Mouse (Mus musculus) forebrain, embryonic 10.5 days (tissue): Measurements from ENCODE around the gene Mafk. TPM values are rescaled to one million over a fixed set of nuclear protein-coding genes. Genes with fewer than 3 reads are reported as not detected.
A peak's percentile ranks its signal among the peaks of the same experiment; 100 is the strongest.
"Not testable (repeated sequence)": the region's sequence is repeated elsewhere in the genome, so short reads cannot be mapped to it uniquely, and the experiment has no call there.

Experiments
- DNase-seq: peaks from one replicate; pipeline ENCODE4 v3.0.0-alpha.2; 2017; ENCODE audit warnings: low spot score; ENCODE audit errors: extremely low spot score
- H3K27ac ChIP-seq: fragments of 300-500 bp; sonication (generic); 2 replicates; pipeline ENCODE4 v1.5.1; 2016; ENCODE audit warnings: mild to moderate bottlenecking
- H3K27me3 ChIP-seq: fragments of 300-500 bp; sonication (generic); 2 replicates; pipeline ENCODE4 v1.6.1; 2016; ENCODE audit warnings: mild to moderate bottlenecking; ENCODE audit not compliant: poor library complexity, severe bottlenecking
- H3K36me3 ChIP-seq: fragments of 300-500 bp; sonication (generic); replicated peaks from 2 replicates; pipeline ENCODE4 v1.6.1; 2016; ENCODE audit warnings: mild to moderate bottlenecking, moderate library complexity
- H3K4me1 ChIP-seq: fragments of 300-500 bp; sonication (generic); 2 replicates; pipeline ENCODE4 v1.6.1; 2016
- H3K4me3 ChIP-seq: fragments of 300-500 bp; sonication (generic); 2 replicates; pipeline ENCODE4 v1.5.1; 2016; ENCODE audit warnings: mild to moderate bottlenecking, moderate library complexity
- H3K9me3 ChIP-seq: fragments of 300-500 bp; sonication (generic); 2 replicates; pipeline ENCODE4 v1.6.1; 2016; ENCODE audit warnings: mild to moderate bottlenecking, moderate library complexity
- WGBS: fragments of 180-500 bp; shearing (Covaris S2); methylation state at CpG from one replicate; pipeline ENCODE4 v1.1.7; 2016; 5-methylcytosine and 5-hydroxymethylcytosine counted together
- polyA plus RNA-seq: library from polyadenylated mRNA; unstranded; fragments of >200 nt; fragmentation: Nextera tagmentation; extraction: Ambion mirVana; gene quantifications from 2 replicates; pipeline ENCODE4 v1.2.1, GENCODE M21; 2016

The Mafk gene
- polyA plus RNA-seq: 9.8 and 10.1 TPM in 2 replicates

DNA sequence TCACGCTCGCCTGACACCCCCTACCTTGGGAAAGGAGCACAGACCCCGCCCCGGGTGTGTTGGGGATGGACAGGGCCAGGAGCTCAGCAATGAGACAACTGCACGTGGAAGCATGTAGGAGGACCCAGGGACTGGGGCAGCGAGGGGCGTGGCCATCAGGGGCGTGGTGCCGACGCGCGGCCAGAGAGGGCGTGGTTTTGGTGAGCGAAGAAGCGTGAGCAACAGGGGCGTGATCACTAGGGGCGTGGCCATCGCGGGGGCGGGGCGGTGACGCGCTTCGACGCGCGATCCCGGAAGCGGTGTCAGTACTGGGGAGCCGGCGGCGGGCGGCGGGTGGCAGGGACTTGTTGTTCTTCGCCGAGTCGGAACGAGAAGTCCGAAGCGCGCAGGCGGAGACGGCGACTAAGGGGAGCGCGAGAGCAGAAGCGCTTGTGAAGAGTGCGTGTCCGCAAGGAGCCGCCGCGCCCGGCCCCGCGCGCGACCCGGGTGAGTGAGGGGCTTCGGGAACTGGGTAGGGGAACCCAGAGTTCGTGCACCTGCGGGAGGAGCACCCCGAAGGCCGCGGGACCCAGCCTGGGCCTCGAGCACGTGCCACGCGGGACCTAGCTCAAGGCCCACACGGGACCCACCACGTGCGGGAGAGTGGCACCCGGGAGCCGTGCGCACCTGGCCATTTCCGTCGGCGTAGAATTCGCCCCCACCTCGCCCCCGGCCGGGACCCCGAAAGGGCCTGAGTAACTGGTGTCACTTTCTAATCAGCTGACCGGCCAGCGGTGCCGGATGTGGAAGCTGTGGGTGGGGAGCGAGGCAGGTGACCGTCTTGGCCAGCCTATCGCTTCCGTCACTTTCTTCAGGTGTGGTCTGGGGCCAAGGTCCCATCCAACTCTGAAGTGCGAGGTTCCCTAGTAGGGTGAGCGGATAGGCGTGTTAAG lies at the start of gene Mafk:
Gene Mafk (plus strand): TSS at position 287 of the 932 bp plus-strand sequence.
- Histone ChIP-seq H3K27me3 (no peaks in the 10 kb centered on the region), H3K27ac (peak within 1 kb of the TSS; percentile 85)

DNA sequence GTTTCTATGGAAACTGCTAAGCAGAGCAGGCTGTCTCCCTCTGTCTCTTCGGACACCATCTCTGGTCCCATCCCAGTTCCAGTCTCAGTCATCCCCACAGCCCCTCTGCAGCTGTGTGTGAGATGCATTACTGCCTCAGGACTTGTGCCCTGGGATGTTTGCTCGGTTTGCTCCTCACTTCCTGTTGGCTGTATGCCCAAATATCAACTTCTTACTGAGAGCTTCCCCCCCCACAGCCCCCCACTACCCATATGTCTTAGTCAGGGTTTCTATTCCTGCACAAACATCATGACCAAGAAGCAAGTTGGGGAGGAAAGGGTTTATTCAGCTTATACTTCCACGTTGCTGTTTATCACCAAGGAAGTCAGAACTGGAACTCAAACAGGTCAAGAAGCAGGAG lies 48.7 kb upstream of the Mafk start:
- H3K9me3 ChIP-seq, H3K36me3 ChIP-seq, H3K27ac ChIP-seq, H3K27me3 ChIP-seq, H3K4me3 ChIP-seq, DNase-seq: not testable (repeated sequence)
- 70% methylated on average over 3 of the region's 3 CpGs for WGBS
- H3K4me1 ChIP-seq: peaks cover 14% of the 10 kb centered on the region

More for the DNA sequence above, at the start of gene Mafk:
- H3K4me1 ChIP-seq: peaks cover 56% of the 10 kb centered on the region
- no peaks in the 10 kb centered on the region for H3K36me3 ChIP-seq
- H3K9me3 ChIP-seq: no peaks in the 10 kb centered on the region
- DNase-seq: peak; percentile 96
- H3K4me3 ChIP-seq: peak within 1 kb of the TSS; percentile 98
- under 1% methylated on average over 92 of the region's 92 CpGs for WGBS

DNA sequence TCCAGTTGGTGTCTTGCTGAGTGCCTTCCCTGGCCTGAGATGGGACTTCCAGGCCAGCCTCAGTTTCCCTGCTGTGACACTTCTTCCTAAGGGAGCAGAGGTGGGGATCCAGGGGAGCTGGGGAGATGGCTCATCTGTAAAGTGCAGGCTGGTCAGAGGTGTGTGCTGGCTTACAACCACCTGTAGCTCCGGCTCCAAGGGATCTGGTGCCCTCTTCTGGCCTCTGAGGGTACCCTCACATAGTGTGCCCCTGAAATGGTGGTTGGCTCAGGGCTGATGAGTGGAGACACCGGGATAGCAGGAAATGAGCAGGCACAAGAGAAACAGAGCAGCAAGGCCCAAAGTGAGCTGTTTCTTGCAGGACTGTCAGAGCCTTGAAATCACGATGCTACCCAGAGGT lies 45.5 kb upstream of the Mafk start:
- Histone ChIP-seq H3K36me3 (peaks cover 10% of the 10 kb centered on the region), H3K27me3 (no peaks in the 10 kb centered on the region), H3K27ac (no peak overlapping the region), H3K9me3 (no peaks in the 10 kb centered on the region), H3K4me3 (no peak overlapping the region), H3K4me1 (peaks cover 18% of the 10 kb centered on the region)
- DNase-seq: peak; percentile 54
- 6% methylated on average over 3 of the region's 3 CpGs for WGBS

DNA sequence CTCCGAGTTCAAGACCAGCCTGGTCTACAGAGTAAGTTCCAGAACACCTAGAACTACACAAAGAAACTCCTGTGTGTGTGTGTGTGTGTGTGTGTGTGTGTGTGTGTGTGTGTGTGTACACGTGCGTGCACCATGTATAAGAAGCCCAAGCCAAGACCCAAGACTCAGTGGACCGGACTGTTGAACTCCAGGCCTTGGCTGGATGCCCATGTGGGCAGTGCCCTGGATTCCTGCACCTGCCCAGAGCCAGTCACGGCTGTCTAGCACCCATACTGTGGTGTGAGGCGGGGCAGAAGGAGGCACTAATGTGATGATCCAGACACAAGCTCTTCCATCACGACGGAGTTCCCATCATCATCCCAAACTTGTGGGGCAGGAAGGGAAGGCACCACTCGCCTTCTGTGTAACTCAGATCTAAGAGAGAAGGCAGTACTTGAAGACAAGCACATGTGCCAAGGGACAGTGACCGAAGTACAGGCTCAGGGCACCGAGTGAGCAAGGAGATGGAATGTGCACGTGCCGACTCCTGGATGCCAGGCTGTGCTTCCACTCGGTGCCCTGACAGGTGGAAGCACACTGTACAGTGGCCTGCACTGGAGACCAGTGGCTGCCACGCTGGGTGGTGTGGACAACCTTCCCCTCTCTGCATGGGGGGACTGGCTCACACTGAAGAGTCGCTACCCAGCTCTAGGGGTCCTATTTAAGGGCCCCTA lies 41.7 kb upstream of the Mafk start:
- no peak overlapping the region for H3K27ac ChIP-seq
- DNase-seq: no peak
- 90% methylated on average over 16 of the region's 16 CpGs for WGBS
- no peak overlapping the region for H3K4me3 ChIP-seq
- no peaks in the 10 kb centered on the region for H3K27me3 ChIP-seq
- H3K36me3 ChIP-seq: peaks cover 48% of the 10 kb centered on the region
- H3K4me1 ChIP-seq: peaks cover 18% of the 10 kb centered on the region
- no peaks in the 10 kb centered on the region for H3K9me3 ChIP-seq

DNA sequence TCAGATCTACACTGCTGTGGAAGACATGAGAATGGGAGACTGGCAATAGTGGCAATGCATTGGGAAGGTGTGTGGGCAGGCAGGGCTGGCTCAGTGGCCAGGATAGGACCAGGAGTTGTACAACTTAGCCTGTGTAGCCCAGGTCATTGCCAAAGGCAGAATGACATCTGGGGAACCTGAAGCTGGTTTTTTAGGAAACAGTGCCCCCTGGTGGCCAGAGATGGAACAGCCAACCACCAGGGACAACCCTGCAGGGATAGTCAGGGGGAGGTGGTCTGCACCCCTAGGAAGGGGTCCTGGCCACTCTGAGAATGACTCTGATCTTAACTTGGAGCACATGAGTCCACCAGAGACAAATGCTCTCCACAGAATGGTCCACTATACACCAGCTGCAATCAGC lies 40.8 kb upstream of the Mafk start:
- Histone ChIP-seq H3K27me3 (no peaks in the 10 kb centered on the region), H3K9me3 (no peaks in the 10 kb centered on the region), H3K4me3 (no peak overlapping the region), H3K36me3 (peaks cover 58% of the 10 kb centered on the region), H3K4me1 (peaks cover 17% of the 10 kb centered on the region), H3K27ac (no peak overlapping the region)
- peak; percentile 79 for DNase-seq

DNA sequence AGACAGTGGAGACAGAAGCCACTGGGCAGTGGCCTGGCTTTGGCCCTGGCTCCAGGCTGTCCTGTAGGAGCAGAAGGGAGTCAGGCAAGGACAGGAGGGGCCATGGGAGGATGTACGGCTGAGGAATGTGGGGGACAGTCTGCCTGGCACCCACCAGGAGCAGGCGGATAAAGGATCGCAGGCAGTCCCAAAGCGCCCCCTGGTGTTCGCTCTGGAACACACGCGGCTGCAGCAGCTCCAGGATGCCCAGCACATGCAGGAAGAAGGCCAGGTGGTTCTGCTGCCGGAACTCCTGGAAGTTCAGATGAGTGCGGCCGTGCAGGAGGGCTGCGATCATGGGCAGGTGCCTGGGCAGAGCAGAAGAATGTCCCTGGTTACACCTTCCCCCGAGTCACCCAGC lies 36.6 kb upstream of the Mafk start:
- Histone ChIP-seq H3K27me3 (no peaks in the 10 kb centered on the region), H3K36me3 (peaks cover 99% of the 10 kb centered on the region), H3K27ac (peak overlapping the region; percentile 2; the same call in 1 of the 2 replicates), H3K4me3 (no peak overlapping the region), H3K4me1 (no peaks in the 10 kb centered on the region), H3K9me3 (no peaks in the 10 kb centered on the region)
- 42% methylated on average over 12 of the region's 12 CpGs for WGBS
- DNase-seq: peak; percentile 56

DNA sequence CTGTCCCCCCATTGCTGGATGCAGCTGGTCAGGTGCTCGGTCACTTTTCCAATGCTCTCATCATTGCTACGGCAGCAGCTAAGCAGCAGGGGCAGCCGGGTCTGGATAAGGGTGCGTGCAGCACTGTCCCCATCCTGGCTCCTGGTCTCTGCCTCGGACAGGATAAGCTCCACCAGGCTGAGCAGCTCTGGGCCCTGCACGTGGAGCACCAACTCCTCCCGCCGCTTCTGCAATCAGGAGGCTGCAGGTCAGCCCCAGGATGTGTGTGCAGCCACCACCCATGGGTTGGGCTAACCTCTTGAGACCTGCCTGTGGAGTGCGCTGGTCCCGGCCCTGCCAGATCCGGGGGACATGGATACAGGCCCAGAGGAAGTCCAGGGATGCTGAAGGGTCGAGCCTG lies 35.2 kb upstream of the Mafk start:
- no peak for DNase-seq
- WGBS: 93% methylated on average over 12 of the region's 12 CpGs
- H3K4me1 ChIP-seq: no peaks in the 10 kb centered on the region
- no peak overlapping the region for H3K27ac ChIP-seq
- H3K27me3 ChIP-seq: no peaks in the 10 kb centered on the region
- peaks cover 100% of the 10 kb centered on the region for H3K36me3 ChIP-seq
- no peak overlapping the region for H3K4me3 ChIP-seq
- no peaks in the 10 kb centered on the region for H3K9me3 ChIP-seq

DNA sequence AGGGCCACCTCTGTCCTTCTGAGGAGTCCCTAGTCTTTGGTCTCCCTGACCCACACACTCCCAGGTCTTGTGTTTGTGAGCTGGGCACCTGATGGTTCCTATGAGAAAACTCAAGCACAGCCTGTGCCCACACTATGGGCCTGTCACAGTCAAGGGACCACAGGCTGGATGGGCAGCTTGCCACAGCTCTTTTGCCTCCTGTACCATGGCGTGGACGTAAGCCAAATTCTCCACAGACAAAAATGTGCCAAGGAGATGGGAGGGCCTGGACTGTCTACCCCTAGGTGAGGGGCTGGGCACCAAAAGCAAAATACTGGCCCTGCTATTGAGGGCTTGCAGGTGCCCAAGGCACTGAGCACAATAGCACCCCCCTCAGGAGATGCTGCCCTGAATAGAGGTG lies 34.7 kb upstream of the Mafk start:
- Histone ChIP-seq H3K9me3 (no peaks in the 10 kb centered on the region), H3K4me1 (no peaks in the 10 kb centered on the region), H3K27me3 (no peaks in the 10 kb centered on the region), H3K36me3 (peaks cover 100% of the 10 kb centered on the region), H3K4me3 (no peak overlapping the region), H3K27ac (no peak overlapping the region)
- 95% methylated on average over 2 of the region's 2 CpGs for WGBS
- no peak for DNase-seq

DNA sequence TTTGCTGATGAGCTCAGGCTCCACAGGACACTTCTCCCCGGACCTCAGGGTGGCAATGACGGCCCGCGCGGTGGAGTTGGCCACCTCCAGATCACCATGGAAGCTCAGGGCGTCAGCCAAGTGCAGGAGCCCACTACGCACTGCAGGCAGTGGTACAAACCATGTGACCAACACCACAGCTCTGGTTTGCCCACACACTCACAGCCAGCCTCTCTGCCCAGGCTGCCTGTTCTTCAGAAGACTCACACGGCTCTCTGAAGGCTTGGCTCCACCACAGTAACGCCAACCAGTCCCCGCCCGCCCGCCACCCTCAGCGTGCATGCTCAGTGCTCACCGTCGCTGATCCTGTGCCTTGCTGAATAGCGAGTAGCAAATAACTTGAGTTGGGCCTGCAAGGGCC lies 33.2 kb upstream of the Mafk start:
- no peak for DNase-seq
- Histone ChIP-seq H3K27me3 (no peaks in the 10 kb centered on the region), H3K9me3 (no peaks in the 10 kb centered on the region), H3K4me3 (no peak overlapping the region), H3K27ac (no peak overlapping the region), H3K4me1 (no peaks in the 10 kb centered on the region), H3K36me3 (peaks cover 100% of the 10 kb centered on the region)
- 91% methylated on average over 16 of the region's 16 CpGs for WGBS

DNA sequence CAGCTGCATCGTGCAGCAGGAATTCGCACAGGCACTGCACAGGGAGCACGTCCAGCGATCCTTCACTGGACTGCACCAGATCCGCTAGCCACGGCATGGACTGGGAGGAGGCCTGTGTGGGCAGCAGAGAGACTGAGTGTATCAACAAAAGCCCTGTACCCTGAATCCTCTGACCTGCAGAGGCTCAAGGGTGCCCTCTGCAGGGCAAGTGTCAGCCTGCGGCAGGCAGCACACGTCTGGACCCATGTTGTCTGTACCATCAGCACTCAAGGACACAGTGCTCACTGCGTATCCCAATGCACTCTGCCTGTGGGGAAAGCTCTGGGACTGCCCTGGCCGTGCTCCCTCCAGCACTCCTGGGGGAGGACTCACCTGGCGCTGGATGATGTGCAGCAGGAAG lies 27.0 kb upstream of the Mafk start:
- no peaks in the 10 kb centered on the region for H3K9me3 ChIP-seq
- H3K36me3 ChIP-seq: peaks cover 100% of the 10 kb centered on the region
- DNase-seq: no peak
- H3K27me3 ChIP-seq: no peaks in the 10 kb centered on the region
- 78% methylated on average over 11 of the region's 11 CpGs for WGBS
- no peak overlapping the region for H3K4me3 ChIP-seq
- no peaks in the 10 kb centered on the region for H3K4me1 ChIP-seq
- no peak overlapping the region for H3K27ac ChIP-seq

DNA sequence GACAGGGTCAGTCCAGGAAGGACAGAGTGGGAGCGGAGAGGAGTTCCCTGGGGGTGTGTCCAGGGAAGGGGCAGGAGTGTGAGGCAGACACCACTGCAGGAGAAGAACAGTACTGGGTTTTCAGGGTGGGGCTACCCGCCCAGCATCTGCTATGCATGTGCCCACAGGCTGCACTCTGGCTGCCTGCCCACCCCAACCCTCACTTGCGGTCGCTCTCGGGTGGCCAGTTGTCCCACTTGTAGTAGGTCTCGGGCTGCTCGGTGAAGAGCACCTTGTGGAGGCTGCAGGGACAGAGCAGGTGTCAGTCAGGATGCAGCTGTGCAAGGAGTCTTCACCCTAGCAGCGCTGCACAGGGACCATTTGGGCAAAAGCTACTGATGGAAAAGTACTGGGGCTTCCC lies 23.1 kb upstream of the Mafk start:
- peaks cover 100% of the 10 kb centered on the region for H3K36me3 ChIP-seq
- H3K4me1 ChIP-seq: no peaks in the 10 kb centered on the region
- no peaks in the 10 kb centered on the region for H3K9me3 ChIP-seq
- 96% methylated on average over 8 of the region's 8 CpGs for WGBS
- H3K27me3 ChIP-seq: no peaks in the 10 kb centered on the region
- no peak overlapping the region for H3K27ac ChIP-seq
- no peak for DNase-seq
- no peak overlapping the region for H3K4me3 ChIP-seq

DNA sequence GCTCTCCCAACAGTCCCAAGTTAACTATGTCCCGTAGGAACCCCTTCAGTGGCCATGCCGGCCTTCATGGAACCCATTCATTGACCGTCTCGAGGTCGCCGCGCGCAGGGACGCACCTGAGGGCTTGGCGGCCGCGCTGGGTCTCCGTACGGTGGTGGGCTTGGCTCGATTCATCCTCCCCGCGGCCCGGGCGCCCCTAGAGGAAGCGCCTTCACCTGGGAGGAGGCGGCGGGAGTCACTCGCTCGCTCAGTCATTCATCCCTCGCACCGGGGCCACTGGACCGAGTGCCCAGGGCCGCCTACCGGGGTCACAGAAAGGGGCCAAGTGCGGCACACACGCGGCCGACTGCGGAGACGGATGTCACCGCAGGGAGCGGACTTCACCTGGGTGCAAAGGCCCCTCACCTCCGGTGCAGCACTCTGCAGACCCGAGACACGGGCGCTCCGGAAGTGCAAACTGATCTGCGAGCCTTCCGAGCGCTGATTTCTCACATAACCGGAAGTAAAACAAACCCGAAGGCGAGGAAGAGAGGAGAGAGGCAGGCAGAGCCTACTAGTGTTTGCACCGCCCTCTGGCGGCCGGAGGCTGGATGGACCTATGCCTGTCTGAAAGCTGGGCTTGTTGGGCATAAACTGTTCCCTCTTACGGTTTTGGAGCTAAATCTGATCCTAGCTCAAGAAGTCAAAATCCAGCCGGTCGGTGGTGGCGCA lies 15.9 kb upstream of the Mafk start, which contains the start of gene Ints1:
Gene Ints1 (minus strand): TSS at position 459 of the 711 bp plus-strand sequence.
- H3K4me1 ChIP-seq: peaks cover 13% of the 10 kb centered on the region
- peak within 1 kb of the TSS; percentile 58 for H3K27ac ChIP-seq
- H3K9me3 ChIP-seq: no peaks in the 10 kb centered on the region
- under 1% methylated on average over 55 of the region's 55 CpGs for WGBS
- no peaks in the 10 kb centered on the region for H3K27me3 ChIP-seq
- H3K4me3 ChIP-seq: peak within 1 kb of the TSS; percentile 65
- peak; percentile 93 for DNase-seq
- peaks cover 39% of the 10 kb centered on the region for H3K36me3 ChIP-seq
